Comparison of ENCODE assay signal across 8 mouse cellular contexts in genomic region chr17:75931022-75931421, GRCm38 (mm10).
DNase-seq lines count a peak whose midpoint lies in the region; ATAC-seq and TF ChIP-seq lines count a peak whose summit lies in the region.
"Had no signal": no experiment of that assay in that cellular context is flagged by ENCODE, and none has a peak within 500 bp of the region (broad histone marks: within the 10 kb centered on the region; RNA-seq: fewer than 3 reads in every experiment).

No protein-coding gene starts in this region.

- H3K36me3 ChIP-seq in midbrain, embryonic 11.5 days (ENCODE audit: control insufficient read depth, insufficient read depth, low read length) = no peaks in the 10 kb centered on the region
- H3K36me3 ChIP-seq: liver, embryonic 13.5 days had no signal

- peak; percentile 36 to 69 for DNase-seq in layer of hippocampus, adult 2 months (ENCODE audit: low spot score in 2 of 2)
- no peak for DNase-seq in layer of hippocampus, adult 9-10 months (ENCODE audit: low spot score)
- DNase-seq in MEL-GATA-1-ER (ENCODE audit: extremely low read depth, low read depth) = peak; percentile 12
- DNase-seq in induced T-regulatory cell, adult 2 months (ENCODE audit: low read depth) = peak; percentile 4
- DNase-seq in midbrain, embryonic 11.5 days (ENCODE audit: low spot score, missing footprints) = peak; percentile 96
- no peak for DNase-seq in spleen, postnatal 14 days (ENCODE audit: low spot score in 2 of 2)
- DNase-seq: liver, embryonic 13.5 days had no signal

- TF ChIP-seq CTCF in layer of hippocampus, adult 2 months (conservative IDR thresholded peaks at IDR 0.05) = peak; percentile 85

- H3K27me3 ChIP-seq in midbrain, embryonic 11.5 days (ENCODE audit: control insufficient read depth, insufficient read depth, low read length) = no peaks in the 10 kb centered on the region
- H3K27me3 ChIP-seq: liver, embryonic 13.5 days had no signal

- H3K4me2 ChIP-seq in midbrain, embryonic 11.5 days = no peak overlapping the region
- H3K4me2 ChIP-seq: liver, embryonic 13.5 days had no signal

- H3K9me3 ChIP-seq in midbrain, embryonic 11.5 days (ENCODE audit: control insufficient read depth, low read length) = no peaks in the 10 kb centered on the region
- H3K9me3 ChIP-seq: liver, embryonic 13.5 days had no signal

- no peaks in the 10 kb centered on the region for H3K4me1 ChIP-seq in midbrain, embryonic 11.5 days (ENCODE audit: control insufficient read depth, insufficient read depth, low read length)
- H3K4me1 ChIP-seq: liver, embryonic 13.5 days had no signal

- 73% methylated on average over 1 of the region's 1 CpGs for WGBS in midbrain, embryonic 11.5 days

- peak; percentile 82 for ATAC-seq in common myeloid progenitor, adult 5-6 weeks (replicated peaks; ENCODE audit: low read depth, poor library complexity, severe bottlenecking)
- ATAC-seq in midbrain, embryonic 11.5 days (ENCODE audit: low FRiP score) = peak; percentile 75; the same call in 1 of the 2 replicates

- no peak overlapping the region for H3K4me3 ChIP-seq in layer of hippocampus, adult 2 months
- H3K4me3 ChIP-seq in midbrain, embryonic 11.5 days (ENCODE audit: low read depth, low read length) = no peak overlapping the region
- H3K4me3 ChIP-seq: liver, embryonic 13.5 days had no signal

- H3K9ac ChIP-seq in midbrain, embryonic 11.5 days (ENCODE audit: low read length) = no peak overlapping the region
- H3K9ac ChIP-seq: liver, embryonic 13.5 days had no signal

- H3K27ac ChIP-seq in layer of hippocampus, adult 2 months = no peak overlapping the region
- no peak overlapping the region for H3K27ac ChIP-seq in midbrain, embryonic 11.5 days (ENCODE audit: low read depth, low read length)
- H3K27ac ChIP-seq: liver, embryonic 13.5 days had no signal

Comparison
In these comparisons a context has a peak if more than half of its experiments do, and no peak if none do; other contexts are left out.
1. DNase-seq: peak in layer of hippocampus, adult 2 months (2 of 2), MEL-GATA-1-ER (single experiment), induced T-regulatory cell, adult 2 months (single experiment) and midbrain, embryonic 11.5 days (single experiment); none in layer of hippocampus, adult 9-10 months (single experiment) and spleen, postnatal 14 days (0 of 2).